Mouse (Mus musculus) heart, embryonic 10.5 days (tissue): Measurements from ENCODE around the gene Myb. TPM values are rescaled to one million over a fixed set of nuclear protein-coding genes. Genes with fewer than 3 reads are reported as not detected.

Source experiments
- DNase-seq: peaks from one replicate; pipeline ENCODE4 v3.0.0-alpha.2; 2017; ENCODE audit warnings: low spot score
- H3K27ac ChIP-seq: fragments of 300-500 bp; sonication (generic); 2 replicates; pipeline ENCODE4 v1.5.1; 2016; ENCODE audit warnings: mild to moderate bottlenecking
- H3K27me3 ChIP-seq: fragments of 300-500 bp; sonication (generic); 2 replicates; pipeline ENCODE4 v1.6.1; 2016; ENCODE audit warnings: mild to moderate bottlenecking; ENCODE audit not compliant: poor library complexity, insufficient read depth, severe bottlenecking
- H3K36me3 ChIP-seq: fragments of 300-500 bp; sonication (generic); 2 replicates; pipeline ENCODE4 v1.6.1; 2016; ENCODE audit warnings: mild to moderate bottlenecking, moderate library complexity
- H3K4me1 ChIP-seq: fragments of 300-500 bp; sonication (generic); 2 replicates; pipeline ENCODE4 v1.6.1; 2016; ENCODE audit warnings: mild to moderate bottlenecking
- H3K4me3 ChIP-seq: fragments of 300-500 bp; sonication (generic); 2 replicates; pipeline ENCODE4 v1.5.1; 2016; ENCODE audit warnings: mild to moderate bottlenecking, moderate library complexity
- H3K9me3 ChIP-seq: fragments of 300-500 bp; sonication (generic); 2 replicates; pipeline ENCODE4 v1.6.1; 2016; ENCODE audit warnings: mild to moderate bottlenecking, moderate library complexity
- WGBS: fragments of 180-500 bp; shearing (Covaris S2); methylation state at CpG from one replicate; pipeline ENCODE4 v1.1.7; 2016; 5-methylcytosine and 5-hydroxymethylcytosine counted together
- polyA plus RNA-seq: library from polyadenylated mRNA; unstranded; fragments of >200 nt; fragmentation: Nextera tagmentation; extraction: Ambion mirVana; gene quantifications from 2 replicates; pipeline ENCODE4 v1.2.1, GENCODE M21; 2016

Myb gene
- polyA plus RNA-seq = 1.6 and 3.2 TPM in 2 replicates

GRCm38 (mm10) chr10:21160537-21161358 is at the start of gene Myb:
Gene Myb, minus strand, starts transcription at chr10:21160984.
- under 1% methylated on average over 86 of the region's 86 CpGs for WGBS
- H3K27ac ChIP-seq = peak within 1 kb of the TSS; percentile 88
- H3K9me3 ChIP-seq = no peaks in the 10 kb centered on the region
- peaks cover 24% of the 10 kb centered on the region for H3K4me1 ChIP-seq
- no peaks in the 10 kb centered on the region for H3K36me3 ChIP-seq
- peak within 1 kb of the TSS; percentile 83 for H3K4me3 ChIP-seq
- H3K27me3 ChIP-seq = peaks cover 57% of the 10 kb centered on the region
- DNase-seq = no peak

- Histone ChIP-seq H3K27ac (no peak overlapping the region), H3K4me1 (no peaks in the 10 kb centered on the region), H3K9me3 (no peaks in the 10 kb centered on the region), H3K36me3 (no peaks in the 10 kb centered on the region), H3K4me3 (no peak overlapping the region), H3K27me3 (no peaks in the 10 kb centered on the region)
- 57% methylated on average over 1 of the region's 1 CpGs for WGBS
- DNase-seq = no peak
Observed at GRCm38 (mm10) chr10:21207378-21207777, 46.6 kb upstream of the Myb start.

GRCm38 (mm10) chr10:21206232-21206631 is 45.4 kb upstream of the Myb start:
- H3K4me1 ChIP-seq = no peaks in the 10 kb centered on the region
- H3K4me3 ChIP-seq = no peak overlapping the region
- H3K36me3 ChIP-seq = no peaks in the 10 kb centered on the region
- no peaks in the 10 kb centered on the region for H3K27me3 ChIP-seq
- H3K27ac ChIP-seq = no peak overlapping the region
- DNase-seq = no peak
- 75% methylated on average over 2 of the region's 2 CpGs for WGBS
- no peaks in the 10 kb centered on the region for H3K9me3 ChIP-seq

GRCm38 (mm10) chr10:21204496-21205085 is 43.8 kb upstream of the Myb start:
- WGBS = 61% methylated on average over 10 of the region's 10 CpGs
- H3K36me3 ChIP-seq = no peaks in the 10 kb centered on the region
- H3K4me1 ChIP-seq = no peaks in the 10 kb centered on the region
- no peaks in the 10 kb centered on the region for H3K9me3 ChIP-seq
- H3K27ac ChIP-seq = no peak overlapping the region
- H3K4me3 ChIP-seq = no peak overlapping the region
- no peaks in the 10 kb centered on the region for H3K27me3 ChIP-seq
- no peak for DNase-seq

GRCm38 (mm10) chr10:21203886-21204285 is 43.1 kb upstream of the Myb start:
- Histone ChIP-seq H3K4me3 (no peak overlapping the region), H3K27me3 (no peaks in the 10 kb centered on the region), H3K9me3 (no peaks in the 10 kb centered on the region), H3K36me3 (no peaks in the 10 kb centered on the region), H3K4me1 (no peaks in the 10 kb centered on the region), H3K27ac (no peak overlapping the region)
- no peak for DNase-seq
- WGBS = 81% methylated on average over 5 of the region's 5 CpGs

- WGBS = 89% methylated on average over 3 of the region's 3 CpGs
- Histone ChIP-seq H3K36me3 (no peaks in the 10 kb centered on the region), H3K4me1 (no peaks in the 10 kb centered on the region), H3K4me3 (no peak overlapping the region), H3K27me3 (no peaks in the 10 kb centered on the region), H3K9me3 (no peaks in the 10 kb centered on the region), H3K27ac (no peak overlapping the region)
- no peak for DNase-seq
Observed at GRCm38 (mm10) chr10:21203461-21203860, 42.7 kb upstream of the Myb start.

GRCm38 (mm10) chr10:21200761-21201160 is 40.0 kb upstream of the Myb start:
- no peak overlapping the region for H3K27ac ChIP-seq

GRCm38 (mm10) chr10:21200322-21200721 is 39.5 kb upstream of the Myb start:
- Histone ChIP-seq H3K4me1 (peaks cover 10% of the 10 kb centered on the region), H3K4me3 (no peak overlapping the region), H3K9me3 (no peaks in the 10 kb centered on the region), H3K27me3 (no peaks in the 10 kb centered on the region), H3K36me3 (no peaks in the 10 kb centered on the region), H3K27ac (no peak overlapping the region)
- no peak for DNase-seq

More at GRCm38 (mm10) chr10:21200761-21201160, 40.0 kb upstream of the Myb start:
- Histone ChIP-seq H3K9me3 (no peaks in the 10 kb centered on the region), H3K4me1 (peaks cover 10% of the 10 kb centered on the region), H3K36me3 (no peaks in the 10 kb centered on the region), H3K4me3 (no peak overlapping the region), H3K27me3 (no peaks in the 10 kb centered on the region)
- 77% methylated on average over 7 of the region's 7 CpGs for WGBS
- no peak for DNase-seq

- no peaks in the 10 kb centered on the region for H3K9me3 ChIP-seq
- no peaks in the 10 kb centered on the region for H3K36me3 ChIP-seq
- DNase-seq = peak; percentile 80
- peaks cover 19% of the 10 kb centered on the region for H3K4me1 ChIP-seq
- H3K27ac ChIP-seq = peak overlapping the region; percentile 53; the same call in 1 of the 2 replicates
- H3K27me3 ChIP-seq = 0 out of 2 replicates have a peak, but pooled peaks cover 3% of the 10 kb centered on the region
- no peak overlapping the region for H3K4me3 ChIP-seq
- 43% methylated on average over 8 of the region's 8 CpGs for WGBS
Observed at GRCm38 (mm10) chr10:21196646-21197116, 35.9 kb upstream of the Myb start.

GRCm38 (mm10) chr10:21195597-21195996 is 34.8 kb upstream of the Myb start:
- Histone ChIP-seq H3K36me3 (no peaks in the 10 kb centered on the region), H3K4me3 (no peak overlapping the region), H3K4me1 (peaks cover 19% of the 10 kb centered on the region), H3K27ac (no peak overlapping the region), H3K9me3 (no peaks in the 10 kb centered on the region), H3K27me3 (peaks cover 3% of the 10 kb centered on the region; the same call in 1 of the 2 replicates)
- no peak for DNase-seq
- 56% methylated on average over 8 of the region's 8 CpGs for WGBS

GRCm38 (mm10) chr10:21193935-21194505 is 33.2 kb upstream of the Myb start:
- H3K27ac ChIP-seq = no peak overlapping the region
- no peak overlapping the region for H3K4me3 ChIP-seq
- H3K9me3 ChIP-seq = no peaks in the 10 kb centered on the region
- H3K27me3 ChIP-seq = peaks cover 3% of the 10 kb centered on the region; the same call in 1 of the 2 replicates
- DNase-seq = no peak
- 42% methylated on average over 3 of the region's 3 CpGs for WGBS
- H3K36me3 ChIP-seq = no peaks in the 10 kb centered on the region
- peaks cover 24% of the 10 kb centered on the region for H3K4me1 ChIP-seq

- peaks cover 24% of the 10 kb centered on the region for H3K4me1 ChIP-seq
- H3K27me3 ChIP-seq = peaks cover 3% of the 10 kb centered on the region; the same call in 1 of the 2 replicates
- 34% methylated on average over 10 of the region's 10 CpGs for WGBS
- H3K9me3 ChIP-seq = no peaks in the 10 kb centered on the region
- H3K27ac ChIP-seq = no peak overlapping the region
- no peaks in the 10 kb centered on the region for H3K36me3 ChIP-seq
- no peak overlapping the region for H3K4me3 ChIP-seq
- no peak for DNase-seq
Observed at GRCm38 (mm10) chr10:21193088-21193934, 32.5 kb upstream of the Myb start.
